8 mouse cellular contexts compared by ENCODE assay signal in genomic region chr12:76372881-76373818, GRCm38 (mm10). TPM values are rescaled to one million over a fixed set of nuclear protein-coding genes. Genes with fewer than 3 reads are reported as not detected.
DNase-seq lines count a peak whose midpoint lies in the region; ATAC-seq lines count a peak whose summit lies in the region.
"Had no signal": no experiment of that assay in that cellular context is flagged by ENCODE, and none has a peak within 500 bp of the region (broad histone marks: within the 10 kb centered on the region; RNA-seq: fewer than 3 reads in every experiment).

No protein-coding gene starts in this region.

- no peak for DNase-seq in limb, embryonic 10.5 days (ENCODE audit: low spot score)
- peak; percentile 34 for DNase-seq in NIH3T3 (ENCODE audit: low read depth)
- peak; percentile 84 for DNase-seq in induced T-regulatory cell, adult 2 months (ENCODE audit: low read depth)
- no peak for DNase-seq in layer of hippocampus, adult 18-20 months (ENCODE audit: low spot score in 2 of 2)
- no peak for DNase-seq in yolk sac, embryonic 10.5 days (ENCODE audit: low spot score)
- DNase-seq: kidney, postnatal 10 days had no signal

- WGBS in limb, embryonic 12.5 days = 74% methylated on average over 6 of the region's 7 CpGs
- 76% methylated on average over 6 of the region's 7 CpGs for WGBS in limb, embryonic 10.5 days
- 77% methylated on average over 5 of the region's 7 CpGs for WGBS in stomach, embryonic 15.5 days

- H3K4me2 ChIP-seq in limb, embryonic 12.5 days = peak overlapping the region; percentile 89
- 0 out of 2 replicates have a peak overlapping the region, but pooled peaks have one; percentile 85 for H3K4me2 ChIP-seq in stomach, embryonic 15.5 days

- H3K36me3 ChIP-seq in limb, embryonic 12.5 days = no peaks in the 10 kb centered on the region
- no peaks in the 10 kb centered on the region for H3K36me3 ChIP-seq in limb, embryonic 10.5 days
- no peaks in the 10 kb centered on the region for H3K36me3 ChIP-seq in stomach, embryonic 15.5 days

- no peak for ATAC-seq in limb, embryonic 12.5 days (ENCODE audit: insufficient number of reproducible peaks, insufficient read depth, low FRiP score, low TSS enrichment, low read depth)
- ATAC-seq in stomach, embryonic 15.5 days (ENCODE audit: insufficient read depth, low FRiP score, low read depth) = no peak

- peaks cover 33% of the 10 kb centered on the region for H3K4me1 ChIP-seq in limb, embryonic 12.5 days (replicated peaks)
- H3K4me1 ChIP-seq in limb, embryonic 10.5 days = peaks cover 38% of the 10 kb centered on the region
- peaks cover 28% of the 10 kb centered on the region for H3K4me1 ChIP-seq in stomach, embryonic 15.5 days

- no peak overlapping the region for H3K9ac ChIP-seq in limb, embryonic 12.5 days (replicated peaks)
- H3K9ac ChIP-seq in stomach, embryonic 15.5 days = no peak overlapping the region

- no peak overlapping the region for H3K27ac ChIP-seq in limb, embryonic 12.5 days
- H3K27ac ChIP-seq in limb, embryonic 10.5 days = no peak overlapping the region
- H3K27ac ChIP-seq in stomach, embryonic 15.5 days = no peak overlapping the region

- no peak overlapping the region for H3K4me3 ChIP-seq in limb, embryonic 12.5 days (replicated peaks)
- H3K4me3 ChIP-seq in limb, embryonic 10.5 days = no peak overlapping the region
- no peak overlapping the region for H3K4me3 ChIP-seq in stomach, embryonic 15.5 days (replicated peaks)

- no peaks in the 10 kb centered on the region for H3K27me3 ChIP-seq in limb, embryonic 12.5 days
- no peaks in the 10 kb centered on the region for H3K27me3 ChIP-seq in limb, embryonic 10.5 days (ENCODE audit: low read depth, poor library complexity, severe bottlenecking)
- no peaks in the 10 kb centered on the region for H3K27me3 ChIP-seq in stomach, embryonic 15.5 days (replicated peaks)

- H3K9me3 ChIP-seq in limb, embryonic 12.5 days = no peaks in the 10 kb centered on the region
- H3K9me3 ChIP-seq in limb, embryonic 10.5 days (replicated peaks) = no peaks in the 10 kb centered on the region
- H3K9me3 ChIP-seq in stomach, embryonic 15.5 days = no peaks in the 10 kb centered on the region

RNA-seq across cellular contexts. Expression of gene Zbtb1, which starts 3.1 kb away (rescaled TPM):
- polyA plus RNA-seq in limb, embryonic 12.5 days (2016; fragmentation: Nextera tagmentation; extraction: Ambion mirVana) = 11.8 and 12.2 TPM in 2 replicates
- polyA plus RNA-seq in limb, embryonic 10.5 days (2016; fragmentation: Nextera tagmentation; extraction: Ambion mirVana) = 9.7 and 11.1 TPM in 2 replicates
- polyA plus RNA-seq in stomach, embryonic 15.5 days (2015; fragmentation: Nextera tagmentation; extraction: Ambion mirVana) = 8.9 and 9.5 TPM in 2 replicates
- 1 to 10 TPM; 6.8 to 7.4 TPM for total RNA-seq in layer of hippocampus, adult 18-20 months (2021)

RNA-seq across cellular contexts. Expression of gene Zbtb25, which starts 3.7 kb away (rescaled TPM):
- polyA plus RNA-seq in limb, embryonic 12.5 days (2016; fragmentation: Nextera tagmentation; extraction: Ambion mirVana) = 19.4 and 21.7 TPM in 2 replicates
- polyA plus RNA-seq in limb, embryonic 10.5 days (2016; fragmentation: Nextera tagmentation; extraction: Ambion mirVana) = 15.9 and 16.3 TPM in 2 replicates
- polyA plus RNA-seq in stomach, embryonic 15.5 days (2015; fragmentation: Nextera tagmentation; extraction: Ambion mirVana) = 13.7 and 14.5 TPM in 2 replicates
- total RNA-seq in layer of hippocampus, adult 18-20 months (2021) = 10 to 100 TPM; 14.3 to 16.1 TPM

RNA-seq across cellular contexts. Expression of gene Hspa2, which starts 30.8 kb away (rescaled TPM):
- polyA plus RNA-seq in limb, embryonic 12.5 days (2016; fragmentation: Nextera tagmentation; extraction: Ambion mirVana) = 5.2 and 6.4 TPM in 2 replicates
- 4.8 and 4.9 TPM in 2 replicates for polyA plus RNA-seq in limb, embryonic 10.5 days (2016; fragmentation: Nextera tagmentation; extraction: Ambion mirVana)
- 11.3 and 11.7 TPM in 2 replicates for polyA plus RNA-seq in stomach, embryonic 15.5 days (2015; fragmentation: Nextera tagmentation; extraction: Ambion mirVana)
- 100 to 1,000 TPM; 122 to 125 TPM for total RNA-seq in layer of hippocampus, adult 18-20 months (2021)

RNA-seq across cellular contexts. Expression of gene Ppp1r36, which starts 44.2 kb away (rescaled TPM):
- 3.2 and 4.3 TPM in 2 replicates for polyA plus RNA-seq in limb, embryonic 12.5 days (2016; fragmentation: Nextera tagmentation; extraction: Ambion mirVana)
- 1.0 and 2.2 TPM in 2 replicates for polyA plus RNA-seq in limb, embryonic 10.5 days (2016; fragmentation: Nextera tagmentation; extraction: Ambion mirVana)
- polyA plus RNA-seq in stomach, embryonic 15.5 days (2015; fragmentation: Nextera tagmentation; extraction: Ambion mirVana) = 2.9 and 3.2 TPM in 2 replicates
- total RNA-seq in layer of hippocampus, adult 18-20 months (2021) = 1 to 10 TPM; 1.5 to 1.9 TPM

RNA-seq across cellular contexts. Expression of gene Akap5, which starts 48.5 kb away (rescaled TPM):
- 2.0 and 2.3 TPM in 2 replicates for polyA plus RNA-seq in limb, embryonic 12.5 days (2016; fragmentation: Nextera tagmentation; extraction: Ambion mirVana)
- polyA plus RNA-seq in limb, embryonic 10.5 days (2016; fragmentation: Nextera tagmentation; extraction: Ambion mirVana) = 1.2 and 1.9 TPM in 2 replicates
- polyA plus RNA-seq in stomach, embryonic 15.5 days (2015; fragmentation: Nextera tagmentation; extraction: Ambion mirVana) = 4.1 TPM in 2 replicates
- total RNA-seq in layer of hippocampus, adult 18-20 months (2021) = 10 to 100 TPM; 57.9 to 61.0 TPM

Comparison
In these comparisons a context has a peak if more than half of its experiments do, and no peak if none do; other contexts are left out.
1. DNase-seq: peak in NIH3T3 (single experiment) and induced T-regulatory cell, adult 2 months (single experiment); none in limb, embryonic 10.5 days (single experiment), layer of hippocampus, adult 18-20 months (0 of 2) and yolk sac, embryonic 10.5 days (single experiment).